Mouse (Mus musculus) T-helper 17 cell (primary cell): ENCODE results near the gene Gm17359.

ENCODE experiments used
- in situ Hi-C, 2 experiments: fragments of 300-600 bp; cut with MboI, MseI; formaldehyde crosslinking; loops; 1 replicate in 1 of 2; 2 replicates in 1 of 2; pipeline ENCODE4 v1.15.1; 2025; ENCODE audit warnings: high pct_unique_total_duplicates in 2 of 2

Gm17359 gene

GRCm38 (mm10) chr3:79469440-79469839 lies 133.0 kb downstream of the Gm17359 start:
- in situ Hi-C loops, result no loop called here

GRCm38 (mm10) chr3:79472362-79472761 lies 135.9 kb downstream of the Gm17359 start:
- in situ Hi-C loops, result no loop called here

- in situ Hi-C loops, result no loop called here
Observed at GRCm38 (mm10) chr3:79474911-79475310, 138.4 kb downstream of the Gm17359 start.

GRCm38 (mm10) chr3:79475980-79476379 lies 139.5 kb downstream of the Gm17359 start:
- in situ Hi-C loops, result no loop called here

GRCm38 (mm10) chr3:79478400-79478799 lies 141.9 kb downstream of the Gm17359 start:
- in situ Hi-C loops, result no loop called here

- in situ Hi-C loops, result no loop called here
Observed at GRCm38 (mm10) chr3:79478880-79479279, 142.4 kb downstream of the Gm17359 start.

GRCm38 (mm10) chr3:79484286-79485063 lies 148.0 kb downstream of the Gm17359 start:
- in situ Hi-C loops, result no loop called here

GRCm38 (mm10) chr3:79488025-79488424 lies 151.6 kb downstream of the Gm17359 start:
- in situ Hi-C loops, result no loop called here

GRCm38 (mm10) chr3:79490102-79490501 lies 153.6 kb downstream of the Gm17359 start:
- in situ Hi-C loops, result no loop called here

- in situ Hi-C loops, result no loop called here
Observed at GRCm38 (mm10) chr3:79491614-79492013, 155.2 kb downstream of the Gm17359 start.

- in situ Hi-C loops, result no loop called here
Observed at GRCm38 (mm10) chr3:79493064-79493463, 156.6 kb downstream of the Gm17359 start.

GRCm38 (mm10) chr3:79494028-79494427 lies 157.6 kb downstream of the Gm17359 start:
- in situ Hi-C loops, result no loop called here

- in situ Hi-C loops, result loop anchor here (5.0 kb wide), 1 partner anchor 87 kb away; no protein-coding TSS in a partner anchor
Observed at GRCm38 (mm10) chr3:79495151-79495550, 158.7 kb downstream of the Gm17359 start.

- in situ Hi-C loops, result loop anchor here (5.0 kb wide), 1 partner anchor 86 kb away; no protein-coding TSS in a partner anchor
Observed at GRCm38 (mm10) chr3:79496668-79497067, 160.2 kb downstream of the Gm17359 start.

- in situ Hi-C loops, result no loop called here
Observed at GRCm38 (mm10) chr3:79500279-79500678, 163.8 kb downstream of the Gm17359 start.

- in situ Hi-C loops, result no loop called here
Observed at GRCm38 (mm10) chr3:79501166-79501728, 164.8 kb downstream of the Gm17359 start.
